7 mouse cellular contexts compared by ENCODE assay signal in the genomic region with DNA sequence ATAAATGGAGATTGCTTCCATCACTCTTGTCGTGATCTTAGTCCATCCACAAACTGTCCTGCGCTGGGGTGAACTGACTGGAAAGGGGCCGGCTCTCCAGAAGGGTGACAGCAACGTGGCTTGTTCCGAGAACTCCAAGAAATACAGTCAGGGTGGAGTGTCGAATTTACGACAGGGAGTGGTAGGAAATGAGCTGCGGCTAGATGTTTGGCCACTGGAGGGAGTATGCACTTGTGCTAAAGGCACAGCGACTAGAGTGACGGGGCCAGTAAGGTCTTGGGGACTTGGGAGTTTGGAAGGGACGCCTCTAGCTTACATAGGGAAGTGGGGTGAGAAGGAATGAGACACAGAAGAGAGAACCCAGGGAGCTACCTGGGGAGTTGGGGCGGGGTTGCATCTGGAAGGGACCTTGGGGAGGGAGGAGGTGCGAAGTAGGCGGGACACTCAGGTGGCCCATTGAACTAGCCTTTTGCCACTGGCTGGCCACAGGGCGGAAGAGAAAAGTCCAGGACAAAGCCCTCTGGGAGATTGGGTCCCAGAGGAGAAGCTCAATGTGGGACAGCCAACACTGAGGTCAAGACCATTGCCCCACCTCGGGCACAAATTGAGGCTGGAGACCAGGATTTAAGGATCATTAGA. TPM values are rescaled to one million over a fixed set of nuclear protein-coding genes. Genes with fewer than 3 reads are reported as not detected.
DNase-seq lines count a peak whose midpoint lies in the region; ATAC-seq lines count a peak whose summit lies in the region.

Gene Gmfg (plus strand): TSS at position 516 of the 639 bp plus-strand sequence.

- no peaks in the 10 kb centered on the region for H3K9me3 ChIP-seq in intestine, embryonic 14.5 days (ENCODE audit: control insufficient read depth, low read length)
- H3K9me3 ChIP-seq in midbrain, embryonic 10.5 days (replicated peaks) = no peaks in the 10 kb centered on the region

- ATAC-seq in intestine, embryonic 14.5 days (replicated peaks; ENCODE audit: low FRiP score, low TSS enrichment, low read depth) = peak; percentile 64

- H3K27me3 ChIP-seq in intestine, embryonic 14.5 days (replicated peaks; ENCODE audit: control insufficient read depth, insufficient read depth, low read length) = no peaks in the 10 kb centered on the region
- no peaks in the 10 kb centered on the region for H3K27me3 ChIP-seq in midbrain, embryonic 10.5 days (ENCODE audit: low read depth, poor library complexity, severe bottlenecking)

- peak within 1 kb of the TSS; percentile 85 for H3K4me3 ChIP-seq in intestine, embryonic 14.5 days (ENCODE audit: low read depth, low read length)
- peak within 1 kb of the TSS; percentile 94 for H3K4me3 ChIP-seq in midbrain, embryonic 10.5 days

- H3K9ac ChIP-seq in intestine, embryonic 14.5 days (ENCODE audit: low read length) = peak within 1 kb of the TSS; percentile 56

- WGBS in intestine, embryonic 14.5 days = 2% methylated on average over 16 of the region's 16 CpGs
- 2% methylated on average over 16 of the region's 16 CpGs for WGBS in midbrain, embryonic 10.5 days

- peak within 1 kb of the TSS; percentile 75 for H3K4me2 ChIP-seq in intestine, embryonic 14.5 days (ENCODE audit: low read length)

- peaks cover 16% of the 10 kb centered on the region for H3K4me1 ChIP-seq in intestine, embryonic 14.5 days (replicated peaks; ENCODE audit: control insufficient read depth, insufficient read depth, low read length)
- H3K4me1 ChIP-seq in midbrain, embryonic 10.5 days = peaks cover 44% of the 10 kb centered on the region

- intact Hi-C loops in gastrocnemius, postnatal 14 days (cut with DNase I; ENCODE audit: low total_unique reads) = no loop called here
- intact Hi-C loops in left cerebral cortex, postnatal 25 days (cut with DNase I) = loop anchor here (2.0 kb wide), 2 partner anchors 164 to 290 kb away; no protein-coding TSS in a partner anchor

- H3K27ac ChIP-seq in intestine, embryonic 14.5 days (ENCODE audit: low read depth) = peak within 1 kb of the TSS; percentile 73
- peak within 1 kb of the TSS; percentile 89 for H3K27ac ChIP-seq in midbrain, embryonic 10.5 days (replicated peaks)

- peaks cover 12% of the 10 kb centered on the region; the same call in 1 of the 2 replicates for H3K36me3 ChIP-seq in intestine, embryonic 14.5 days (ENCODE audit: control insufficient read depth, insufficient read depth, low read length)
- H3K36me3 ChIP-seq in midbrain, embryonic 10.5 days = peaks cover 18% of the 10 kb centered on the region

- DNase-seq in adrenal gland, adult 8-10 months = peak; percentile 78
- DNase-seq in embryo, embryonic 10.5 days (ENCODE audit: low spot score) = peak; percentile 92
- DNase-seq in gastrocnemius, postnatal 14 days = peak; percentile 81
- no peak for DNase-seq in intestine, embryonic 14.5 days (ENCODE audit: low spot score)
- peak; percentile 72 to 86 for DNase-seq in left cerebral cortex, postnatal 25 days (ENCODE audit: low spot score in 2 of 2)
- DNase-seq in midbrain, embryonic 10.5 days (ENCODE audit: low spot score) = peak; percentile 82
- DNase-seq in skeletal muscle tissue, adult 2 months (ENCODE audit: low read depth, low spot score) = peak; percentile 83

RNA-seq across cellular contexts. Expression of gene Gmfg, which starts in this region (rescaled TPM):
- total RNA-seq in adrenal gland, adult 8-10 months (2022) = 10 to 100 TPM in 2 of 4 experiments, 1 to 10 TPM in 2; 7.5 to 13.5 (median 11.3) TPM
- total RNA-seq in gastrocnemius, postnatal 14 days (2021) = 1 to 10 TPM; 5.3 to 5.9 TPM
- polyA plus RNA-seq in intestine, embryonic 14.5 days (2014; fragmentation: Nextera tagmentation; extraction: Ambion mirVana) = 12.5 and 16.9 TPM in 2 replicates
- 1 to 10 TPM; 1.8 to 3.1 TPM for total RNA-seq in left cerebral cortex, postnatal 25 days (2021)
- 6.3 and 8.1 TPM in 2 replicates for polyA plus RNA-seq in midbrain, embryonic 10.5 days (2016; fragmentation: Nextera tagmentation; extraction: Ambion mirVana)
